Mouse (Mus musculus) bone marrow macrophage, adult 2 months (primary cell): Measurements from ENCODE around the gene Tmem151b.

ENCODE experiments used
- CTCF ChIP-seq: IDR thresholded peaks from 2 replicates; pipeline ENCODE4 v1.5.1; 2012; ENCODE audit warnings: low read depth, mild to moderate bottlenecking, low read length, moderate library complexity
- POLR2A ChIP-seq: IDR thresholded peaks from 2 replicates; pipeline ENCODE4 v1.6.1; 2012; ENCODE audit warnings: mild to moderate bottlenecking, low read depth, low read length, borderline replicate concordance

DNA sequence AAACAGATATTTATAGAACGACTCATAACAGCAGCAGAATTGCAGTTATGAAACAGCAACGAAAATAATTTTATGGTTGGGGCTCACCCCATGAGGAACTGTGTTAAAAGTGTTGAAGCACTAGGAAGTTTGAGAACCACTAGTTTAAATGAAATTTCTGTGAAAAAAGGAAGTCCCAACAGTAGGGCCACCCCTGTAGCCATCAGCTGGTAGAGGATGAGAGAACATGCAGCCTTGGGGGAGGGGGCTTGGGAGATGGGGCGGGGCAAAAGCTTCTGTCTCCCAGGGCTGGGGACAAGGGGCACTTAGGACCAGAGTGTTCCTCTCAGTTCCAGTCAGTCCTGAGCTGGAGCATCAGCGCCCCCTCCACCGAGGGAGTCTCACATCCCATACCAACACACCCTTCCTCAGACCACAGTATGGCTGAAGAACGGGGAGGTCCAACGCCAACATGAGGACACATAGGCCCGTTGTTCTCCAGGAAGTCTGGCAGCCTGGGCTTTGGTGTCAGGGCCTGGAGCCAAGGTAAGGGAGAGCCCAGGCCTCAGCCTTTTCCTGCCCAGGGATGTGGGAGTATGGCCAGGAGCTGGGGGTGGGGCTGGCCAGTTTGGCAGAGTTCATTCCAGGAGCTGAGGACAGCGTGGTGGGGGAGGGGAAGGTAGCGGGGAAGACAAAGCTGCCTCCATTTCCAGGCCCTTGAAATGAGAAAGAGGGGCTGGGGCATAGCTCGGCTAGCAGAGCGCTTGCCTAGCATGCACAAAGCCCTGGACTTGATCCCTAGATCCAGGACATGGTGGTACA is 34.8 kb upstream of the Tmem151b start:
- no peak for TF ChIP-seq CTCF
- TF ChIP-seq POLR2A, result no peak
